Mouse (Mus musculus) liver, embryonic 11.5 days (tissue): ENCODE data around the gene Pknox1. TPM values are rescaled to one million over a fixed set of nuclear protein-coding genes. Genes with fewer than 3 reads are reported as not detected.
"Not testable (repeated sequence)": the region's sequence is repeated elsewhere in the genome, so short reads cannot be mapped to it uniquely, and the experiment has no call there.

Source experiments
- ATAC-seq: fragments of 200-750 bp; cut with Nextera tagmentation; replicated peaks from 2 replicates; pipeline ENCODE4 v1.8.0; 2017; ENCODE audit warnings: moderate number of reproducible peaks, mild to moderate bottlenecking, moderate TSS enrichment, moderate library complexity; ENCODE audit not compliant: low FRiP score
- DNase-seq: peaks from one replicate; pipeline ENCODE4 v3.0.0-alpha.2; 2017; ENCODE audit warnings: low spot score
- H3K27ac ChIP-seq: fragments of 300-500 bp; sonication (generic); 2 replicates; pipeline ENCODE4 v1.5.1; 2014; ENCODE audit warnings: mild to moderate bottlenecking, low read depth, low read length, control low read depth
- H3K27me3 ChIP-seq: fragments of 300-500 bp; sonication (generic); replicated peaks from 2 replicates; pipeline ENCODE4 v1.6.1; 2014; ENCODE audit warnings: low read length, mixed read lengths; ENCODE audit not compliant: control insufficient read depth, insufficient read depth
- H3K36me3 ChIP-seq: fragments of 300-500 bp; sonication (generic); 2 replicates; pipeline ENCODE4 v1.6.1; 2014; ENCODE audit warnings: mild to moderate bottlenecking, low read length, moderate library complexity, mixed read lengths; ENCODE audit not compliant: control insufficient read depth, insufficient read depth
- H3K4me1 ChIP-seq: fragments of 300-500 bp; sonication (generic); replicated peaks from 2 replicates; pipeline ENCODE4 v1.6.1; 2014; ENCODE audit warnings: low read length, mixed read lengths; ENCODE audit not compliant: control insufficient read depth, insufficient read depth
- H3K4me2 ChIP-seq: fragments of 300-500 bp; sonication (generic); 2 replicates; pipeline ENCODE4 v1.6.1; 2014; ENCODE audit warnings: mild to moderate bottlenecking, control low read depth, moderate library complexity
- H3K4me3 ChIP-seq: fragments of 300-500 bp; sonication (generic); 2 replicates; pipeline ENCODE4 v1.5.1; 2014; ENCODE audit warnings: low read depth, low read length, control low read depth
- H3K9ac ChIP-seq: fragments of 300-500 bp; sonication (generic); 2 replicates; pipeline ENCODE4 v1.6.1; 2014; ENCODE audit warnings: low read depth, low read length, control low read depth
- H3K9me3 ChIP-seq: fragments of 300-500 bp; sonication (generic); 2 replicates; pipeline ENCODE4 v1.6.1; 2016; ENCODE audit warnings: low read length, inconsistent platforms, mixed read lengths; ENCODE audit not compliant: control insufficient read depth
- WGBS: fragments of 180-500 bp; shearing (Covaris S2); extraction: QIAGEN DNeasy Blood & Tissue Kit; methylation state at CpG from one replicate; pipeline ENCODE4 v1.1.7; 2014; 5-methylcytosine and 5-hydroxymethylcytosine counted together
- polyA plus RNA-seq: library from polyadenylated mRNA; unstranded; fragments of >200 nt; fragmentation: Nextera tagmentation; extraction: Ambion mirVana; gene quantifications from 2 replicates; pipeline ENCODE4 v1.2.1, GENCODE M21; 2014

The Pknox1 gene
- polyA plus RNA-seq, 1 experiment from 2014 or later: 25.8 TPM

DNA sequence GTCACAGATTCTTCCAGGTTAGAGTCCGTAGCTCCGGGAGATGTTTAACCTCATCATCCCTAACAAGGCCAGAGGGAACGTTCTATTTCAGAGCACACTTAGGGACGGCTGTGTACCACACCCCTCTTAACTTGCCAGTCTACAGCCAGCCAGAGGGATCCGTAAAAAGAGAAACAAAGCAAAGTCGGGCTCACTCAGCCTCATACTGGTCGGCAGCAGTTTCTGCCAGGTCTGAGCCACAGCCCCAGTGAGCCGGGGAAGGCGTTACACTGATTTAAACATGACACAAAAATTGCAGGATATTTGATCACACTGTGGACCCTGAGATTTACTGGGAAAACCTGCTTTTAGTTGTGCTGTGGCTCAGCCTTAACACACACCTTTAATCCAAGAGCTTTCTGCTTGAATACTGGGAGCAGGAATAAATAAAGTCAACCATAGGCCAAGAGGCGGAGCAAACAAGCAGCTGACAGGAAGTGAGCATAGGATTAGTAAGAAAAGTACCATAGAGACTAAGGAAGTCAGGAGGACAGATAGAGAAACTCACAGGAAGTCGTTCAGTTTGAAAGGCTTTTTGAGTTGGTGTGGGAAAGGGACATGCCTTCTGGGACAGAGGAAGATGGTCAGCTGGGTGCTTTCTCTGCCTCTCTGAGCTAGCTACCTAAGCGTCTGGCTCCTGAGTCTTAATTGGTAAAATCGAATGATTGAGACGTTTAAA lies 32.9 kb upstream of the Pknox1 start:
- no peak overlapping the region for H3K4me3 ChIP-seq
- 91% methylated on average over 14 of the region's 14 CpGs for WGBS
- H3K4me1 ChIP-seq: no peaks in the 10 kb centered on the region
- no peak for ATAC-seq
- no peak overlapping the region for H3K4me2 ChIP-seq
- H3K27ac ChIP-seq: no peak overlapping the region
- no peak overlapping the region for H3K9ac ChIP-seq
- no peaks in the 10 kb centered on the region for H3K9me3 ChIP-seq
- H3K36me3 ChIP-seq: peaks cover 27% of the 10 kb centered on the region
- H3K27me3 ChIP-seq: no peaks in the 10 kb centered on the region
- DNase-seq: no peak

DNA sequence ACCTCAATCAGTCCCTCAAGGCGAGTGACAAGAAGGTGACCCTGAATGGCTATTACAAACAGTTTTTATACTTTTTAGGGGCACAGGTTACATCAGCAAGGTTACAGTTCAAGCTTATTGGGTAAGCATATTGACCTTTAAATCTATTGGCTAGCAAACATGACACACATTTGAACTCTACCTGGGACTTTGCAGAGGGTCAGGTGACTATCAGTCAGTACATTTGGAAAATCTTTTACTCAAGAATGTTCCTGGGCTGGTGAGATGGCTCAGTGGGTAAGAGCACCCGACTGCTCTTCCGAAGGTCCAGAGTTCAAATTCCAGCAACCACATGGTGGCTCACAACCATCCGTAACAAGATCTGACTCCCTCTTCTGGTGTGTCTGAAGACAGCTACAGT lies 32.2 kb upstream of the Pknox1 start:
- H3K36me3 ChIP-seq: peaks cover 21% of the 10 kb centered on the region
- ATAC-seq, H3K4me2 ChIP-seq, DNase-seq, H3K4me1 ChIP-seq, H3K9me3 ChIP-seq, H3K27me3 ChIP-seq, H3K9ac ChIP-seq, H3K27ac ChIP-seq, H3K4me3 ChIP-seq: not testable (repeated sequence)
- WGBS: 94% methylated on average over 3 of the region's 4 CpGs

DNA sequence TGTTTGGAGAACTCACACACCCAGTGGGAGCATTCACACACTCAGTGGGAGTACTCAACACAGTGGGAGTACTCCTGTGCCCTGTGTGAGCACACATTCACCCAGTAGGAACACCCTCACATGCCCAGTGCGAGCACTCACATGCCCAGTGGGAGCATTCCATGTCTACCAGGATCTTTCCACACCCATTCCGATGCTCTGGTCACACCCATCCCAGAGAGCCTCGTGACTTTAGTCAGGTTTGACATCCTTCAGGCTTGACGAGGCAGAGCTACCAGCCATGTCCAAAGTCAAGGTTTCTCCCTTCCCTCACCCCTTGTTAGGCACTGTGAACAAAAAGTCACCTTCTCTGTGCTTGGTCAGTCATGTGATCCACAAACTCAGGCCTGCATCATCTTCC lies 29.2 kb upstream of the Pknox1 start:
- ATAC-seq (no peak), DNase-seq (no peak)
- H3K27ac ChIP-seq: no peak overlapping the region
- no peaks in the 10 kb centered on the region for H3K27me3 ChIP-seq
- H3K9ac ChIP-seq: no peak overlapping the region
- H3K4me1 ChIP-seq: no peaks in the 10 kb centered on the region
- no peak overlapping the region for H3K4me3 ChIP-seq
- no peak overlapping the region for H3K4me2 ChIP-seq
- H3K36me3 ChIP-seq: peaks cover 11% of the 10 kb centered on the region
- 84% methylated on average over 4 of the region's 4 CpGs for WGBS
- no peaks in the 10 kb centered on the region for H3K9me3 ChIP-seq

DNA sequence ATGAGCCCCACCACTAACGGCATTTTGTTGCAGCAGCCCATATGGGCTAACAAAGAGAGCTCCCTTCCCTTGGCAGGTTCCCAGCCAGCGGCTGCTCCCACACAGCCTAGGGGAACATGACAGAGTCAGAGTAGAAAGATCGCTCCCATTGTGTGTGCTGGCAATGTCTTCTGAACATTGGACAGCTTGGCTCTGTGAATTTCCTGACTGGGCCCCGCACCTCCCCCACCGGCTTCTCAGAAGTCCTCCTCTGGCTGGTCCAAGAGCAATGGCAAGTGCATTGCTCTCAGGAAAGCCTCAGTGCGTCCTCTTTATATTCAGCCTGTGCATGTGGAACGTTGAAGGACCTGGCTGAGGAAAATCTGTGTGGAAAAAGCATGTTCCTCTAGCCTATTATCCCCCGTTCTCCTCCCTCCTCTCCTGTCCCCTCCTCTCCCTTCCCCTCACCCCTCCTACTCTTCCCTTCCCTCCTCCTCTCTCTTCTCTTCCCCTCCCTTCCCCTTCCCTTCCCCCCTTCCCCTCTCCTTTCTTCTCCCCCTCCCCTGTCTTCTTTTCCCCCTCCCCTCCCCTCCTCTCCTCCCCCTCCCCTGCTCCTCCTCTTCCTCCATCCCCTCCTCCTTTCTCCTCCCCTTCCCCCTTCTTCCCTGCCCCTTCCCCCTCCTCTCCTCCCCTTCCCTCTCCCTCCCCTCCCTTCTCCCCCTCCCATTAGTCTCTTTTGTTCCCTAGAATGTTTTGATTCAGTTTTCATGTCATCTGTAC lies 28.5 kb upstream of the Pknox1 start:
- H3K4me2 ChIP-seq: no peak overlapping the region
- DNase-seq: no peak
- whole genome bisulfite sequencing: 41% methylated on average over 8 of the region's 8 CpGs

DNA sequence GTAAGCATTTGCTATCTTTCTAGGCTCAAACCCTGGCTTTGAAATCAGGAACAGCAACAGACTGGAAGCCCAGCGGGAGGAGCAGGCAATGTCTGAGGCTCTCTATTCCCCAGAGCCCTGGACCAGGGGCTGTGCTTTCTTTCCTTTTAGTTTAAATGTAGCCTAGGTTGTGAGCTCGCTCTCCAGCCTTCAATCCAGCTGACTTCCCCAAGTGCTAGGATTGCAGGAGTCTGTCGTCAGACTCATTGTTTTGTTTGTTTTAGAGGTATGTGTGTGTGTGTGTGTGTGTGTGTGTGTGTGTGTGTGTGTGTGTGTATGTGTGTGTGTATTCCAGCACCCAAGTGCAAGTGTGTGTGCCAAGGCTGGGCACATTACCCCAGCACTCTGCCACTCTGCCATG lies 24.4 kb upstream of the Pknox1 start:
- 63% methylated on average over 3 of the region's 3 CpGs for WGBS
- Histone ChIP-seq H3K9ac (no peak overlapping the region), H3K4me2 (no peak overlapping the region), H3K27me3 (no peaks in the 10 kb centered on the region), H3K4me1 (no peaks in the 10 kb centered on the region), H3K36me3 (no peaks in the 10 kb centered on the region), H3K27ac (no peak overlapping the region), H3K4me3 (no peak overlapping the region), H3K9me3 (no peaks in the 10 kb centered on the region)
- ATAC-seq: no peak
- DNase-seq: no peak

More for the DNA sequence above, 28.5 kb upstream of the Pknox1 start:
- H3K27ac ChIP-seq: no peak overlapping the region
- no peaks in the 10 kb centered on the region for H3K27me3 ChIP-seq
- no peak overlapping the region for H3K4me3 ChIP-seq
- H3K4me1 ChIP-seq: no peaks in the 10 kb centered on the region
- no peaks in the 10 kb centered on the region for H3K9me3 ChIP-seq
- H3K9ac ChIP-seq: no peak overlapping the region
- H3K36me3 ChIP-seq: peaks cover 7% of the 10 kb centered on the region
- ATAC-seq: no peak

DNA sequence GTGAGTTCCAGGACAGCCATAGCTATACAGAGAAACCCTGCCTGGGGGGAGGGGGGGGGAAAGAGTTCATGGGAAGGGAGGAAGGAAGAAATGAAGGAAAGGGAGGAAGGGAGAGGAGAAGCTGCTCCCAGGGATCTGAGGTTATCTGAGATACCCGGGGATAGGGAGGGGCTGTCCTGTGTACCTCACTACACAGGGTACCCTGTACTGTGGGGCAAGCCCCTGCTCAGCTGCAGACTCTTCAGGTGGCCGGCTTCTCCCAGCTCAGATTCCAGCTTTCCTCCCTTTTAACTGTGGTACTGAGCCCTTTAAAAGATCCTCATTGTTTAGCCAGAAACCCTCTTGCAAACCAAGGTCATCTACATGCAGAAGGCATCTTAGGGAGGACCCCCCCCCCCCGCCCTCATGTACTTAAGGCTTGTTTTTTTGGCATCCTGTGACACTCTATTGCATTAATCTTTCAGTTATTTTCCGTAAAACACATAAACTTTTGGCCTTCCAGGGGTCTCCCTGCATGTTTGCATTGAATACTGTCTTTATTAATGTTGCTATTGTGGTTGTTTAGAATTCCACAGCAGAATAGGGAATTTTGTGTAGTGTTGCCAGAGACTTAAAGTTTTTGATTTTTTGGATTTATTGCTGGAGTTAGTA lies 23.6 kb upstream of the Pknox1 start:
- no peak overlapping the region for H3K4me3 ChIP-seq
- H3K4me1 ChIP-seq: no peaks in the 10 kb centered on the region
- H3K4me2 ChIP-seq: no peak overlapping the region
- no peak for ATAC-seq
- no peaks in the 10 kb centered on the region for H3K9me3 ChIP-seq
- no peak for DNase-seq
- WGBS: 73% methylated on average over 4 of the region's 4 CpGs
- no peaks in the 10 kb centered on the region for H3K36me3 ChIP-seq
- no peak overlapping the region for H3K27ac ChIP-seq
- H3K9ac ChIP-seq: no peak overlapping the region
- H3K27me3 ChIP-seq: no peaks in the 10 kb centered on the region

DNA sequence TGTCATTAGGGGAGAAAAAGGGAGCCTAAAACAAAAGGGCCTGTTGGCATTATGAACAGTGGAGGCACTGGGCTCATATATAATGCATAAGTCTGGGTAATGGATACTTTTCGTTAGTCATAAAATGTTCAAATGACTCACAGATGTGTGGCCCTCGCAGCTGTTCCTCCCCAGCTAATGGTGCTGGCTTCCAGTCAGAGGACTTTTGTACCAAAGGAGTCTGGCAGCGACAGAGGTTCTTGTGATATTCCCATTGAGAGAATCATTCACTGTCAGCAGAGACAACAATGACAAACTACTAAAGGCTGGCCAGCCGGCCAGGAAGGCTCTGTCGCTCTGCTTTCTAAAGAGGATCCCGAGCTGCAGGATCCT lies 23.1 kb upstream of the Pknox1 start:
- H3K4me2 ChIP-seq: no peak overlapping the region
- ATAC-seq (no peak), DNase-seq (no peak)
- no peak overlapping the region for H3K27ac ChIP-seq
- H3K36me3 ChIP-seq: no peaks in the 10 kb centered on the region
- H3K27me3 ChIP-seq: no peaks in the 10 kb centered on the region
- H3K4me1 ChIP-seq: no peaks in the 10 kb centered on the region
- WGBS: 52% methylated on average over 6 of the region's 6 CpGs
- H3K4me3 ChIP-seq: no peak overlapping the region
- no peak overlapping the region for H3K9ac ChIP-seq
- H3K9me3 ChIP-seq: no peaks in the 10 kb centered on the region; the same call in 1 of the 2 replicates

DNA sequence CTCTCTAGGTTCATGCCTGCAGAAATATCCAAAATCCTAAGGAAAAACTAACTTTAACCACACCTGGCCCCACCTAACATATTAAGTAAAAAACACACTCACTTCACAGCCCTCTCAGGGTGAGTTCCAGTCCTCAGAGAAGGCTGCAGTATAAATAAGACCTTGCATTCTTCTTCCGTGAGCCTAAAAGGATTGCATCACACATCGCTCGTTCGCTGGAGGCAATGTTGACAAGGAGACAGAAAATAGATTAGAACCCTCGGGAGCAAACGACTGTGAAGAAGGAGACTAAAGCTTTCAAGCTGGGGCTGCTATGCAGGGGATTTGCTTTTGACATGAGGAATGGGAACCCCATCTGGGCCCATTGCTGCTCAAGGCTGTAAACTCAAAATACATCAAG lies 21.0 kb upstream of the Pknox1 start:
- Histone ChIP-seq H3K36me3 (no peaks in the 10 kb centered on the region), H3K27ac (no peak overlapping the region), H3K9me3 (no peaks in the 10 kb centered on the region; the same call in 1 of the 2 replicates), H3K4me2 (no peak overlapping the region), H3K9ac (no peak overlapping the region), H3K27me3 (no peaks in the 10 kb centered on the region), H3K4me1 (no peaks in the 10 kb centered on the region), H3K4me3 (no peak overlapping the region)
- no peak for ATAC-seq
- DNase-seq: no peak
- 33% methylated on average over 6 of the region's 6 CpGs for WGBS
